Mouse (Mus musculus): ENCODE data around the gene Kcnn3.

GRCm38 (mm10) chr3:89526298-89527090, 6.5 kb downstream of the Kcnn3 start:
- TF ChIP-seq CTCF (IDR thresholded peaks at IDR 0.05; ENCODE audit: control insufficient read depth, insufficient read depth, low read length) (no peak), POLR2A (IDR thresholded peaks at IDR 0.05; ENCODE audit: borderline replicate concordance, control insufficient read depth, low read depth, low read length) (no peak)
